Mouse (Mus musculus) hindbrain, embryonic 10.5 days (tissue): ENCODE measurements around the gene 4930470P17Rik. TPM values are rescaled to one million over a fixed set of nuclear protein-coding genes. Genes with fewer than 3 reads are reported as not detected.
"Not testable (repeated sequence)": the region's sequence is repeated elsewhere in the genome, so short reads cannot be mapped to it uniquely, and the experiment has no call there.

Experiments
- DNase-seq: peaks from one replicate; pipeline ENCODE4 v3.0.0-alpha.2; 2017; ENCODE audit warnings: low spot score
- H3K27ac ChIP-seq: fragments of 300-500 bp; sonication (generic); 2 replicates; pipeline ENCODE4 v1.5.1; 2016; ENCODE audit warnings: mild to moderate bottlenecking, moderate library complexity
- H3K27me3 ChIP-seq: fragments of 300-500 bp; sonication (generic); 2 replicates; pipeline ENCODE4 v1.6.1; 2016; ENCODE audit warnings: mild to moderate bottlenecking; ENCODE audit not compliant: poor library complexity, insufficient read depth, severe bottlenecking
- H3K36me3 ChIP-seq: fragments of 300-500 bp; sonication (generic); 2 replicates; pipeline ENCODE4 v1.6.1; 2016; ENCODE audit warnings: mild to moderate bottlenecking, moderate library complexity
- H3K4me1 ChIP-seq: fragments of 300-500 bp; sonication (generic); replicated peaks from 2 replicates; pipeline ENCODE4 v1.6.1; 2016; ENCODE audit warnings: mild to moderate bottlenecking
- H3K4me3 ChIP-seq: fragments of 300-500 bp; sonication (generic); 2 replicates; pipeline ENCODE4 v1.5.1; 2016; ENCODE audit warnings: mild to moderate bottlenecking, moderate library complexity
- H3K9me3 ChIP-seq: fragments of 300-500 bp; sonication (generic); 2 replicates; pipeline ENCODE4 v1.6.1; 2016; ENCODE audit warnings: mild to moderate bottlenecking, moderate library complexity
- WGBS: fragments of 180-500 bp; shearing (Covaris S2); methylation state at CpG from one replicate; pipeline ENCODE4 v1.1.7; 2016; 5-methylcytosine and 5-hydroxymethylcytosine counted together
- polyA plus RNA-seq: library from polyadenylated mRNA; unstranded; fragments of >200 nt; fragmentation: Nextera tagmentation; extraction: Ambion mirVana; gene quantifications from 2 replicates; pipeline ENCODE4 v1.2.1, GENCODE M21; 2016

The 4930470P17Rik gene
- polyA plus RNA-seq, 1 experiment from 2014 or later: not detected

GRCm38 (mm10) chr2:170622985-170623384 lies 21.2 kb upstream of the 4930470P17Rik start:
- Histone ChIP-seq H3K9me3 (no peaks in the 10 kb centered on the region), H3K27me3 (no peaks in the 10 kb centered on the region), H3K27ac (no peak overlapping the region), H3K4me1 (peaks cover 5% of the 10 kb centered on the region; the same call in 1 of the 2 replicates), H3K4me3 (no peak overlapping the region), H3K36me3 (no peaks in the 10 kb centered on the region)
- no peak for DNase-seq
- 91% methylated on average over 13 of the region's 13 CpGs for whole genome bisulfite sequencing

GRCm38 (mm10) chr2:170618862-170619492 lies 17.2 kb upstream of the 4930470P17Rik start:
- Histone ChIP-seq H3K27ac (no peak overlapping the region), H3K27me3 (no peaks in the 10 kb centered on the region), H3K9me3 (no peaks in the 10 kb centered on the region), H3K4me1 (peaks cover 5% of the 10 kb centered on the region; the same call in 1 of the 2 replicates), H3K4me3 (no peak overlapping the region), H3K36me3 (no peaks in the 10 kb centered on the region)
- no peak for DNase-seq
- 82% methylated on average over 12 of the region's 12 CpGs for WGBS

- H3K36me3 ChIP-seq, H3K27ac ChIP-seq, H3K27me3 ChIP-seq, H3K4me1 ChIP-seq, H3K4me3 ChIP-seq, DNase-seq, H3K9me3 ChIP-seq: not testable (repeated sequence)
- WGBS: 84% methylated on average over 5 of the region's 5 CpGs
These were observed 10.0 kb upstream of the 4930470P17Rik start for GRCm38 (mm10) chr2:170611794-170612193.

GRCm38 (mm10) chr2:170601171-170601570 lies 646 bp downstream of the 4930470P17Rik start:
- 82% methylated on average over 5 of the region's 5 CpGs for WGBS
- no peak overlapping the region for H3K27ac ChIP-seq
- DNase-seq: no peak
- no peaks in the 10 kb centered on the region for H3K27me3 ChIP-seq
- no peaks in the 10 kb centered on the region for H3K9me3 ChIP-seq
- H3K36me3 ChIP-seq: no peaks in the 10 kb centered on the region
- peaks cover 2% of the 10 kb centered on the region; the same call in 1 of the 2 replicates for H3K4me1 ChIP-seq
- no peak overlapping the region for H3K4me3 ChIP-seq

- Histone ChIP-seq H3K27ac (no peak overlapping the region), H3K27me3 (no peaks in the 10 kb centered on the region), H3K9me3 (peaks cover 11% of the 10 kb centered on the region; the same call in 1 of the 2 replicates), H3K36me3 (no peaks in the 10 kb centered on the region), H3K4me3 (no peak overlapping the region), H3K4me1 (peaks cover 2% of the 10 kb centered on the region; the same call in 1 of the 2 replicates)
- peak; percentile 15 for DNase-seq
- WGBS: 10% methylated on average over 2 of the region's 2 CpGs
These were observed 4.2 kb downstream of the 4930470P17Rik start for GRCm38 (mm10) chr2:170597586-170597985.

GRCm38 (mm10) chr2:170596726-170597125 lies 5.1 kb downstream of the 4930470P17Rik start:
- WGBS: 15% methylated on average over 1 of the region's 1 CpGs
- no peak overlapping the region for H3K27ac ChIP-seq
- DNase-seq: peak; percentile 66
- no peaks in the 10 kb centered on the region for H3K4me1 ChIP-seq
- no peaks in the 10 kb centered on the region for H3K27me3 ChIP-seq
- H3K9me3 ChIP-seq: peaks cover 11% of the 10 kb centered on the region; the same call in 1 of the 2 replicates
- H3K36me3 ChIP-seq: no peaks in the 10 kb centered on the region
- no peak overlapping the region for H3K4me3 ChIP-seq

GRCm38 (mm10) chr2:170592161-170592560 lies 9.7 kb downstream of the 4930470P17Rik start:
- H3K36me3 ChIP-seq: no peaks in the 10 kb centered on the region
- H3K27me3 ChIP-seq: no peaks in the 10 kb centered on the region
- no peak for DNase-seq
- peaks cover 2% of the 10 kb centered on the region; the same call in 1 of the 2 replicates for H3K4me1 ChIP-seq
- 91% methylated on average over 6 of the region's 6 CpGs for WGBS
- H3K9me3 ChIP-seq: peaks cover 11% of the 10 kb centered on the region; the same call in 1 of the 2 replicates
- no peak overlapping the region for H3K27ac ChIP-seq
- no peak overlapping the region for H3K4me3 ChIP-seq

GRCm38 (mm10) chr2:170588369-170588900 lies 13.4 kb downstream of the 4930470P17Rik start:
- H3K4me1 ChIP-seq: peaks cover 16% of the 10 kb centered on the region; the same call in 1 of the 2 replicates
- no peaks in the 10 kb centered on the region for H3K36me3 ChIP-seq
- no peak for DNase-seq
- H3K9me3 ChIP-seq: no peaks in the 10 kb centered on the region
- H3K27me3 ChIP-seq: no peaks in the 10 kb centered on the region
- no peak overlapping the region for H3K4me3 ChIP-seq
- 91% methylated on average over 9 of the region's 9 CpGs for WGBS
- no peak overlapping the region for H3K27ac ChIP-seq

GRCm38 (mm10) chr2:170584678-170585077 lies 17.1 kb downstream of the 4930470P17Rik start:
- WGBS: 94% methylated on average over 13 of the region's 13 CpGs
- no peak for DNase-seq
- no peaks in the 10 kb centered on the region for H3K9me3 ChIP-seq
- H3K27ac ChIP-seq: no peak overlapping the region
- no peak overlapping the region for H3K4me3 ChIP-seq
- H3K36me3 ChIP-seq: no peaks in the 10 kb centered on the region
- H3K27me3 ChIP-seq: no peaks in the 10 kb centered on the region
- peaks cover 16% of the 10 kb centered on the region; the same call in 1 of the 2 replicates for H3K4me1 ChIP-seq

GRCm38 (mm10) chr2:170579551-170579950 lies 22.3 kb downstream of the 4930470P17Rik start:
- H3K36me3 ChIP-seq: no peaks in the 10 kb centered on the region
- no peaks in the 10 kb centered on the region for H3K9me3 ChIP-seq
- no peak for DNase-seq
- H3K4me1 ChIP-seq: 0 out of 2 replicates have a peak, but pooled peaks cover 8% of the 10 kb centered on the region
- no peaks in the 10 kb centered on the region for H3K27me3 ChIP-seq
- no peak overlapping the region for H3K27ac ChIP-seq
- no peak overlapping the region for H3K4me3 ChIP-seq
- 91% methylated on average over 10 of the region's 10 CpGs for WGBS

GRCm38 (mm10) chr2:170578588-170578987 lies 23.2 kb downstream of the 4930470P17Rik start:
- no peaks in the 10 kb centered on the region for H3K27me3 ChIP-seq
- no peak overlapping the region for H3K4me3 ChIP-seq
- H3K4me1 ChIP-seq: 0 out of 2 replicates have a peak, but pooled peaks cover 6% of the 10 kb centered on the region
- 87% methylated on average over 5 of the region's 5 CpGs for WGBS
- DNase-seq: no peak
- no peaks in the 10 kb centered on the region for H3K9me3 ChIP-seq
- no peak overlapping the region for H3K27ac ChIP-seq
- no peaks in the 10 kb centered on the region for H3K36me3 ChIP-seq

GRCm38 (mm10) chr2:170577502-170577901 lies 24.3 kb downstream of the 4930470P17Rik start:
- 78% methylated on average over 3 of the region's 3 CpGs for WGBS
- H3K27ac ChIP-seq: no peak overlapping the region

GRCm38 (mm10) chr2:170576077-170576476 lies 25.7 kb downstream of the 4930470P17Rik start:
- WGBS: 81% methylated on average over 12 of the region's 12 CpGs
- Histone ChIP-seq H3K27ac (no peak overlapping the region), H3K36me3 (no peaks in the 10 kb centered on the region), H3K4me1 (0 out of 2 replicates have a peak, but pooled peaks cover 6% of the 10 kb centered on the region), H3K4me3 (no peak overlapping the region), H3K27me3 (no peaks in the 10 kb centered on the region), H3K9me3 (no peaks in the 10 kb centered on the region)
- no peak for DNase-seq

More at GRCm38 (mm10) chr2:170577502-170577901, 24.3 kb downstream of the 4930470P17Rik start:
- 0 out of 2 replicates have a peak, but pooled peaks cover 6% of the 10 kb centered on the region for H3K4me1 ChIP-seq
- H3K4me3 ChIP-seq: no peak overlapping the region
- no peaks in the 10 kb centered on the region for H3K36me3 ChIP-seq
- H3K9me3 ChIP-seq: no peaks in the 10 kb centered on the region
- no peaks in the 10 kb centered on the region for H3K27me3 ChIP-seq
- DNase-seq: no peak
